Mouse (Mus musculus) embryonic facial prominence, embryonic 11.5 days (tissue): ENCODE data around the gene Tmem106a. TPM values are rescaled to one million over a fixed set of nuclear protein-coding genes. Genes with fewer than 3 reads are reported as not detected.
"Not testable (repeated sequence)": the region's sequence is repeated elsewhere in the genome, so short reads cannot be mapped to it uniquely, and the experiment has no call there.

Source experiments
- ATAC-seq: fragments of 200-750 bp; cut with Nextera tagmentation; replicated peaks from 2 replicates; pipeline ENCODE4 v1.8.0; 2017; ENCODE audit warnings: low read depth; ENCODE audit not compliant: insufficient number of reproducible peaks, low FRiP score, low TSS enrichment
- DNase-seq: peaks from one replicate; pipeline ENCODE4 v3.0.0-alpha.2; 2015; ENCODE audit warnings: low spot score
- H3K27ac ChIP-seq: fragments of 300-500 bp; sonication (generic); replicated peaks from 2 replicates; pipeline ENCODE4 v1.5.1; 2014; ENCODE audit warnings: mild to moderate bottlenecking, low read depth, low read length, control low read depth
- H3K27me3 ChIP-seq: fragments of 300-500 bp; sonication (generic); 2 replicates; pipeline ENCODE4 v1.6.1; 2014; ENCODE audit warnings: mild to moderate bottlenecking, low read length, moderate library complexity, mixed read lengths; ENCODE audit not compliant: control insufficient read depth, insufficient read depth
- H3K36me3 ChIP-seq: fragments of 300-500 bp; sonication (generic); replicated peaks from 2 replicates; pipeline ENCODE4 v1.6.1; 2014; ENCODE audit warnings: low read depth, mild to moderate bottlenecking, low read length, moderate library complexity, mixed read lengths; ENCODE audit not compliant: control insufficient read depth, insufficient read depth
- H3K4me1 ChIP-seq: fragments of 300-500 bp; sonication (generic); 2 replicates; pipeline ENCODE4 v1.6.1; 2014; ENCODE audit warnings: low read length, mixed read lengths; ENCODE audit not compliant: control insufficient read depth, insufficient read depth
- H3K4me2 ChIP-seq: fragments of 300-500 bp; sonication (generic); 2 replicates; pipeline ENCODE4 v1.6.1; 2014; ENCODE audit warnings: low read depth, mild to moderate bottlenecking, control low read depth, low read length, moderate library complexity
- H3K4me3 ChIP-seq: fragments of 300-500 bp; sonication (generic); 2 replicates; pipeline ENCODE4 v1.5.1; 2014; ENCODE audit warnings: low read depth, low read length, control low read depth
- H3K9ac ChIP-seq: fragments of 300-500 bp; sonication (generic); replicated peaks from 2 replicates; pipeline ENCODE4 v1.6.1; 2014; ENCODE audit warnings: mild to moderate bottlenecking, control low read depth, low read length
- H3K9me3 ChIP-seq: fragments of 300-500 bp; sonication (generic); replicated peaks from 2 replicates; pipeline ENCODE4 v1.6.1; 2016; ENCODE audit warnings: mild to moderate bottlenecking, low read length, inconsistent platforms, mixed read lengths; ENCODE audit not compliant: control insufficient read depth
- WGBS: fragments of 180-500 bp; shearing (Covaris S2); extraction: QIAGEN DNeasy Blood & Tissue Kit; methylation state at CpG from one replicate; pipeline ENCODE4 v1.1.7; 2014; 5-methylcytosine and 5-hydroxymethylcytosine counted together
- polyA plus RNA-seq: library from polyadenylated mRNA; unstranded; fragments of >200 nt; fragmentation: Nextera tagmentation; extraction: Ambion mirVana; gene quantifications from 2 replicates; pipeline ENCODE4 v1.2.1, GENCODE M21; 2014

The Tmem106a gene
- polyA plus RNA-seq, 1 experiment from 2014 or later: 2.0 TPM

DNA sequence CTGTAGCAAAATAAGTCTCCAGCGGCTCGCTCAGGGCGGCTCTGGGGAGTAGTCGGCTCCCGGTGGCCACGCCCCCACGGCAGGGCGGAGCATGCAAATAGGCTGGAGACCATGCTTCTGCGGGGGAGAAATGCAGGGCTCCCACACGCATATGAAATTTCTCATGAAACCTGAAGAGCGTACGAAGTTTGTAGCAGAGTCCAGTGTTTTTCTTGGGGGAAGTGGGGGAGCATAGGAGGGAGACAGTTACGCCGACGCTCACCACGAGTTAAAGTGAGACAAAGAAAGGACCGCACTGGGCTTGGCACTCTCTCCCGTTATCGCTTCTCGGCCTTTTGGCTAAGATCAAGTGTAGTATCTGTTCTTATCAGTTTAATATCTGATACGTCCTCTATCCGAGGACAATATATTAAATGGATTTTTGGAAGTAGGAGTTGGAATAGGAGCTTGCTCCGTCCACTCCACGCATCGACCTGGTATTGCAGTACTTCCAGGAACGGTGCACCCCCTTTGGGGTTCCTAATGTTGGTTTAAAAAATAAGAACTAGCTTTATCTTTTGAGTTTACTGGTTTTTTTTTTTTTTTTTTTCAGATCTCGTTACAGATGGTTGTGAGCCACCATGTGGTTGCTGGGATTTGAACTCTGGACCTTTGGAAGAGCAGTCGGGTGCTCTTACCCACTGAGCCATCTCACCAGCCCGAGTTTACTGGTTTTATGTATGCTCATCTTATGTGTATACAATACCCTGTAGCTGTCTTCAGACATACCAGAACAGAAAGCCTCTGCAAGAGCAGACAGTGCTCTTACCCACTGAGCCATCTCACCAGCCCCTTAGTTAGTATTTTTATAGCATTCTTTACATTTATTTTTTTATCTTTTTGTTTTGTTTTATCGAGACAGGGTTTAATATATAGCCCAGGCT, 22.8 kb downstream of the Tmem106a start:
- not testable (repeated sequence) for H3K36me3 ChIP-seq, H3K9ac ChIP-seq, H3K27me3 ChIP-seq, H3K4me1 ChIP-seq, H3K9me3 ChIP-seq, H3K27ac ChIP-seq
- H3K4me2 ChIP-seq: peak overlapping the region; percentile 26
- peak; percentile 59 for ATAC-seq
- DNase-seq: peak; percentile 86
- H3K4me3 ChIP-seq: 0 out of 2 replicates have a peak overlapping the region, but pooled peaks have one; percentile 9
- WGBS: 1% methylated on average over 30 of the region's 30 CpGs

DNA sequence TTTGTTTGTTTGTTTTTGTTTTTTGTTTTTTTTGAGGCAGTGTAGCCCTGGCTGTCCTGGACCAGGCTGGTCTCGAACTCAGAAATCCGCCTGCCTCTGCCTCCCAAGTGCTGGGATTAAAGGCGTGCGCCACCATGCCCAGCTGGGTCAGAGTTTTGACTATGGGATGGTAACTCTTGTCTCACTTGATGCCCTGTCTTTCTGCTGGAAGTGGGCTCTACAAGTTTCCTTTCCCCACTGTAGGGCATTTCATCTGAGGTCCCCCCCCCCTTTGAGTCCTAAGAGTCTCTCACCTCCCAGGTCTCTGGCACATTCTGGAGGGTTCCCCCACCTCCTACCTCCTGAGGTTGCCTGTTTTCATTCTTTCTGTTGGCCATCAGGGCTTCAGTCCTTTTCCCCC, 25.1 kb downstream of the Tmem106a start:
- not testable (repeated sequence) for H3K4me1 ChIP-seq, H3K9ac ChIP-seq, H3K9me3 ChIP-seq, H3K4me2 ChIP-seq, H3K4me3 ChIP-seq, H3K27ac ChIP-seq, DNase-seq, H3K27me3 ChIP-seq, ATAC-seq, H3K36me3 ChIP-seq
- 89% methylated on average over 4 of the region's 4 CpGs for WGBS

DNA sequence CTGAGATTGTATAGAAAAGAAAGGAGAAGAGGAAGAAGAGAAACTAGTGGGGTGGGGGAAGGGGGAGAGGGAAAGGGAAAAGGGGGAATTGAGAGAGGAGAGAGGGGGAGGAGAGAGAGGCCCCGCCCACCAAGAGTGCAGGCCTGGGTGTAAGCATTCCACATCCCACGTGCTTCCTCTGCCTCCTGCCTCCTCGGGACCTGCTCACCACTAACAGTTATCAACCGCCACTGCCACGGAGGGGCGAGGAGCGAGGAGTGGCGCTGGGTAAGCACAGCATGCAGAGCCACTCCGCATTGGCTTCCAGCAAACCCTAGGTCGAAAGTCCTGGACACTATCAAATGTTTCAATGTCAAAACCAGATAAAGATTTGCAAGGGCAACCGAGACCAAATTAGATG, 28.4 kb downstream of the Tmem106a start:
- DNase-seq: no peak
- 44% methylated on average over 11 of the region's 11 CpGs for WGBS

DNA sequence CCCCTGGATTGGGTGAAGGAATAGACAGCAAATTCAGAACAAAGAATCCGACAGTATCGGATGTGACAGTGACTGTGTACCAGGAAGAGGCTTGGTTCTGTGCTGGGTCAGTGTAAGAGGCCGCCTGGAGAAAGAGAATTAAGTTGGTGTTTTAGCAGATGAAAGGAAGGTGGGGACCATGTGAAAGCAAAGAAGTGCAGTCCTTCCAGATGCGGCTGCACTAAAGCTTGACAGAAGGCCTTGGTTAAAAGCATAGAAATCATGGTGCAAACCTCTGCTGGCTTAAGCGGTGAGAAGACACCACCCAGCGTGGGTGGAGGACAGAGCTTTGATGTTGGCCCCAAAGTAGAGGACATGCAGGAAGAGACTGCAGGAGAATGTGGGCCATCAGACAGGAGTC, 31.6 kb downstream of the Tmem106a start:
- 73% methylated on average over 6 of the region's 6 CpGs for WGBS
- DNase-seq: no peak

More for the DNA sequence above, 28.4 kb downstream of the Tmem106a start:
- Histone ChIP-seq H3K27ac (no peak overlapping the region), H3K4me3 (no peak overlapping the region), H3K36me3 (no peaks in the 10 kb centered on the region), H3K4me1 (no peaks in the 10 kb centered on the region), H3K27me3 (no peaks in the 10 kb centered on the region), H3K9me3 (no peaks in the 10 kb centered on the region), H3K4me2 (no peak overlapping the region), H3K9ac (no peak overlapping the region)
- no peak for ATAC-seq

DNA sequence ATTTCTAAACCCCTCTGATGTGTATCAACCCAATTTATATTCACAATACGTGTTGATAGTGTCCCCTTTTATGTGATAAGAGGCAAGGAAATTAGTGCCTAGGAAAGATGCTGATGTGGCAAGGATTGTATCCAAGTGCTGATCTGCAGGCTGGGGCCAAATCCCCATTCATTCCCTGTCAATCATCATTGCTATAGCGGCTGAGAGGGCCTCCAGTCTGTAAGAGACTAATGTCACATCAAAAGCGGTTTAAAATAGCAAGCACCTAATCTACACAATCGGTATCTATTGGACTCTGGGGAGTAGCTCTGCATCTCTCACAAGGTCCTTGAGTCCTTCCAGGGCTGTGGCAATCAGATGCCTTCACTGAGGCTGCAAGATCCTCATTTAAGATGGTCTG, 32.1 kb downstream of the Tmem106a start:
- no peaks in the 10 kb centered on the region for H3K4me1 ChIP-seq
- H3K4me3 ChIP-seq: no peak overlapping the region
- H3K9me3 ChIP-seq: no peaks in the 10 kb centered on the region
- ATAC-seq: no peak
- 70% methylated on average over 4 of the region's 4 CpGs for WGBS
- no peak overlapping the region for H3K4me2 ChIP-seq
- H3K9ac ChIP-seq: no peak overlapping the region
- no peak overlapping the region for H3K27ac ChIP-seq
- H3K27me3 ChIP-seq: no peaks in the 10 kb centered on the region
- H3K36me3 ChIP-seq: no peaks in the 10 kb centered on the region
- DNase-seq: no peak

More for the DNA sequence above, 31.6 kb downstream of the Tmem106a start:
- ATAC-seq: no peak
- Histone ChIP-seq H3K4me2 (no peak overlapping the region), H3K4me1 (no peaks in the 10 kb centered on the region), H3K27me3 (no peaks in the 10 kb centered on the region), H3K36me3 (no peaks in the 10 kb centered on the region), H3K9me3 (no peaks in the 10 kb centered on the region), H3K9ac (no peak overlapping the region), H3K27ac (no peak overlapping the region), H3K4me3 (no peak overlapping the region)

DNA sequence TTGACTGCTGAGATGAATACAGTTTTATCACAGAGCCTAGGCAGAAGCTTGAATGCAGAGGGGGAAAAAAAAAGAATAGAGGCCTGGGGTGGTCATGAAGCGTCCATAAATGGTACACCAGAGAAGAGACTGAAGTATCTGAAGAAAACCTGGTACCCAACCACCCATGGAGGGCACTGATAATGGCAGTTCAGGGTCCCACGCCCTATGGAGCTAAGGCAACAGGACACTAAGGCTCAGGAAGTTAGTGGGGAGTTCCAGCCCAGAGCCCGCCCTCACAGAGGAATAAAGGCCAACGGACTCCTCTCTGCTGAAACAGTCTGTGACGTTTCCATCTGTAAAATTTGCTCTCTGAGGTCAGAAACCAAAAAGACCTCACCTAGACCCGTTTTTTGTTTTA, 33.3 kb downstream of the Tmem106a start:
- H3K4me2 ChIP-seq: no peak overlapping the region
- H3K9me3 ChIP-seq: no peaks in the 10 kb centered on the region
- no peak for ATAC-seq
- 79% methylated on average over 6 of the region's 6 CpGs for WGBS
- H3K27ac ChIP-seq: no peak overlapping the region
- DNase-seq: no peak
- no peaks in the 10 kb centered on the region for H3K27me3 ChIP-seq
- H3K4me1 ChIP-seq: no peaks in the 10 kb centered on the region
- H3K36me3 ChIP-seq: no peaks in the 10 kb centered on the region
- no peak overlapping the region for H3K9ac ChIP-seq
- no peak overlapping the region for H3K4me3 ChIP-seq

DNA sequence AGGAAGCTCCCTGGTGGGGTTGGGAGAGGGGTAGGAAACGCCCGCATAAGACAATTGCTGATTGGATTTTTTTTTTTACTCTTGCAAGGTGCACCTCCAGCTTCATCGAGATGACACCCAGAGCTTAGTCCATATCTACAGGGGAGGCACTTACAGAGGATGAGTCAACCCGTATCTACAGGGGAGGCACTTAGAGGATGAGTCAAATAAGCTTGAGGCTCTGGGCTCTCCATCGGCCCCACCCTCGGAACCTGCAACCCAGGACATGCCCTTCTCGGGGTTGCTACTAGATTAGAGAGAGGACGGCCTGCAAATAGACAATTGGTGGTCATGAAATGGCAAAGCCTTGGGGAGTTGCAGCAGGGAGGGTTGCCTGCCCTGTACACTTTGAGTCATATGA, 34.1 kb downstream of the Tmem106a start:
- Histone ChIP-seq H3K27ac (no peak overlapping the region), H3K4me2 (no peak overlapping the region), H3K36me3 (no peaks in the 10 kb centered on the region), H3K9ac (no peak overlapping the region), H3K4me1 (no peaks in the 10 kb centered on the region), H3K4me3 (no peak overlapping the region), H3K27me3 (no peaks in the 10 kb centered on the region), H3K9me3 (no peaks in the 10 kb centered on the region)
- no peak for ATAC-seq
- WGBS: 91% methylated on average over 8 of the region's 8 CpGs
- DNase-seq: no peak

DNA sequence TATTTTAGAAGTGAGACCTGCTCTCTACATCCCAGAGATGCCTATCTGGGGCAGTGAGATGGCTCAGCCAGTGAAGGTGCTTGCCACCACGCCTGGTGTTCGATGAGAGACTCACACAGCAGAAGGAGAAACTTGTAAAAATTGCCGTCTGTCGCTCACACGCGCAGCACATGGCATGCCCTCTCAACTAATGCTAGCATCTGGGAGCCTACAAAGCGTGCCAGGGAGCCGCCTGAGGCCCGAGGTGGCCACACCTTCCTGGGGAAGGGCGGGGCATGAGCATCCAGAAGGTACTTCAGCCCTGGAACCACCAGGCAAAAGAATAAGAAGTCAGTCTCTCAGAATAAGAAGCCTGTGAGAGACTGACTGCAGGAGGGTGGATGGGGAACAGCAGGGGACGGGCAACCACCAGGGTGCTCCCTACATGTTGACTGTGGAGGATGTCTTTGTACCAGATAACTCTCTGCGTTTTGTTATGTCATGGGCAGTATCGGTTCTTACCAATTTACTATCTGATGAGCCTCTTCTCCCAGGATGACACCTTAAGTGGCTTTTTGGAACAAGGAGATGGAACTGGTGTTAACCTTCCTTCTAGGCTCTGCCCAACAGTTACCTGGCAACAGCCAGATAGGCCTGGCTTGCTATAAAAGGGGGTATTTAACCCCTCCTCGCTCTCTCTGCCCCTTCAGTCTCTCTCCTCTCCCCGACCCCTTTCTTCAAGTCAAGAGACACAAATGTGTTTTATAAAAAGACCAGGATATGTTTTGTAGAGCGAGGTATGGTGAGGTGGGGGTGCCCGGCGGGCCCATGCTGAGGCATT, 35.1 kb downstream of the Tmem106a start:
- no peaks in the 10 kb centered on the region for H3K9me3 ChIP-seq
- no peaks in the 10 kb centered on the region for H3K27me3 ChIP-seq
- H3K27ac ChIP-seq: no peak overlapping the region
- ATAC-seq (no peak), DNase-seq (peak; percentile 28)
- WGBS: 19% methylated on average over 18 of the region's 18 CpGs
- no peak overlapping the region for H3K4me2 ChIP-seq
- H3K4me3 ChIP-seq: no peak overlapping the region
- H3K4me1 ChIP-seq: no peaks in the 10 kb centered on the region
- H3K9ac ChIP-seq: no peak overlapping the region
- H3K36me3 ChIP-seq: no peaks in the 10 kb centered on the region
